ENCODE assay signal across 9 mouse cellular contexts in the genomic region with DNA sequence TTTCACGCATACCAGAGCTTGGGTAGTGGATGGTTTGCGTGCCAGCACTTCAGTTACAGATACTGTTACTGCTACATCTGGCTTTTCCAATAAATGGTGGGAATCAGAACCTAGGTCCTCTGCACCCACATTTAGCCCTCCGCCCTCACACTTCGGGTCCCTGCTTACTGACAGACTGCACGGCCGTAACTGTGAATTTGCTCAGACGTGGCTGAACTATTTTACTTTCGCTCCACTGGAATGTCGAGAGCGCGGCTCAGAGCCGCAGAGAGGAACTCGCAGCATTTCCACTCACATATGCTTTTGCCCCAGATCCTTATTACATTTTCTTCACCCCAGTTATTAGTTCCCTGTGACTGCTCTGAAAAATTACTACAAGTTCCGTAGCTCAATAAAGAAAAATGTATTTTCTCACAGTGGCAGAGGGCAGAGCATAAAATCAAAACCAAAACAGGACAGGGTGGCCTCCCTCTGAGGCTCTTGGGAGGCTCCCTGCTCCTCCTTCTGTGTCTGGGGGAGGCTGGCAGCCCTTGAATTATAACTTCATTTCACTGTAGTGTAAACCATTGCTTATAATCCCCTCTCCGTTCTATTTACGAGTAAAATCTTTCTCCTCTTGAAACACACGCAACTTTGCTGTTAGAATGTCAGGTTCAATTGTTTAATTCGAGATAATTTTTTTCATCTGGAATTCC.
DNase-seq lines count a peak whose midpoint lies in the region; ATAC-seq and TF ChIP-seq lines count a peak whose summit lies in the region.
"Had no signal": no experiment of that assay in that cellular context is flagged by ENCODE, and none has a peak within 500 bp of the region (broad histone marks: within the 10 kb centered on the region; RNA-seq: fewer than 3 reads in every experiment).

No protein-coding gene starts in this region.

- no peak overlapping the region for H3K27ac ChIP-seq in hindbrain, embryonic 16.5 days (ENCODE audit: low read depth, low read length)
- H3K27ac ChIP-seq in hindbrain, embryonic 10.5 days = no peak overlapping the region
- H3K27ac ChIP-seq in embryonic facial prominence, embryonic 15.5 days (replicated peaks) = 0 out of 2 replicates have a peak overlapping the region, but pooled peaks have one; percentile 35
- H3K27ac ChIP-seq: forebrain, embryonic 13.5 days had no signal

- no peak overlapping the region for H3K4me3 ChIP-seq in hindbrain, embryonic 16.5 days (ENCODE audit: low read length)
- no peak overlapping the region for H3K4me3 ChIP-seq in hindbrain, embryonic 10.5 days
- peak overlapping the region; percentile 32 for H3K4me3 ChIP-seq in embryonic facial prominence, embryonic 15.5 days (replicated peaks)
- H3K4me3 ChIP-seq in myocyte = peak overlapping the region; percentile 12
- H3K4me3 ChIP-seq: forebrain, embryonic 13.5 days had no signal

- no peak for TF ChIP-seq POLR2A in myocyte (IDR thresholded peaks at IDR 0.05; ENCODE audit: insufficient read length, low read depth)

- no peaks in the 10 kb centered on the region for H3K79me2 ChIP-seq in myocyte (ENCODE audit: control insufficient read depth, insufficient read depth)

- no peak for DNase-seq in hindbrain, embryonic 10.5 days (ENCODE audit: low spot score)
- DNase-seq in kidney, postnatal 4 days = peak; percentile 24 to 52
- no peak for DNase-seq in left cerebral cortex, postnatal 14 days (ENCODE audit: low spot score in 2 of 2)
- no peak for DNase-seq in thymus, postnatal 0 days (ENCODE audit: low spot score)
- no peak for DNase-seq in spleen, postnatal 4 days (ENCODE audit: low spot score in 2 of 2)

- H3K9me3 ChIP-seq in hindbrain, embryonic 16.5 days (ENCODE audit: control insufficient read depth, low read length) = no peaks in the 10 kb centered on the region
- H3K9me3 ChIP-seq in hindbrain, embryonic 10.5 days = no peaks in the 10 kb centered on the region
- no peaks in the 10 kb centered on the region for H3K9me3 ChIP-seq in embryonic facial prominence, embryonic 15.5 days (replicated peaks)
- H3K9me3 ChIP-seq: forebrain, embryonic 13.5 days had no signal

- no peak for ATAC-seq in hindbrain, embryonic 16.5 days
- no peak for ATAC-seq in embryonic facial prominence, embryonic 15.5 days (ENCODE audit: insufficient number of reproducible peaks, low FRiP score, low TSS enrichment, low read depth)
- ATAC-seq: forebrain, embryonic 13.5 days had no signal

- H3K36me3 ChIP-seq in hindbrain, embryonic 16.5 days (ENCODE audit: control insufficient read depth, insufficient read depth, low read length) = no peaks in the 10 kb centered on the region
- no peaks in the 10 kb centered on the region for H3K36me3 ChIP-seq in hindbrain, embryonic 10.5 days
- no peaks in the 10 kb centered on the region for H3K36me3 ChIP-seq in embryonic facial prominence, embryonic 15.5 days
- H3K36me3 ChIP-seq in myocyte (ENCODE audit: control insufficient read depth, insufficient read depth) = no peaks in the 10 kb centered on the region

- H3ac ChIP-seq in myocyte (ENCODE audit: control insufficient read depth, insufficient read length) = no peak overlapping the region

- H3K4me2 ChIP-seq in hindbrain, embryonic 16.5 days (ENCODE audit: low read length) = peak overlapping the region; percentile 6; the same call in 1 of the 2 replicates
- peak overlapping the region; percentile 37 for H3K4me2 ChIP-seq in embryonic facial prominence, embryonic 15.5 days (replicated peaks)
- H3K4me2 ChIP-seq in myocyte (ENCODE audit: low read depth) = peak overlapping the region; percentile 67
- H3K4me2 ChIP-seq: forebrain, embryonic 13.5 days had no signal

- 65% methylated on average over 18 of the region's 18 CpGs for WGBS in hindbrain, embryonic 16.5 days
- WGBS in hindbrain, embryonic 10.5 days = 77% methylated on average over 18 of the region's 18 CpGs
- 41% methylated on average over 18 of the region's 18 CpGs for WGBS in embryonic facial prominence, embryonic 15.5 days

- H3K9ac ChIP-seq in hindbrain, embryonic 16.5 days (ENCODE audit: low read depth, low read length) = no peak overlapping the region
- no peak overlapping the region for H3K9ac ChIP-seq in embryonic facial prominence, embryonic 15.5 days
- H3K9ac ChIP-seq: forebrain, embryonic 13.5 days had no signal

- H3K4me1 ChIP-seq in hindbrain, embryonic 16.5 days (ENCODE audit: control insufficient read depth, insufficient read depth, low read depth, low read length) = no peaks in the 10 kb centered on the region
- H3K4me1 ChIP-seq in hindbrain, embryonic 10.5 days (replicated peaks) = no peaks in the 10 kb centered on the region
- H3K4me1 ChIP-seq in embryonic facial prominence, embryonic 15.5 days = no peaks in the 10 kb centered on the region
- H3K4me1 ChIP-seq: forebrain, embryonic 13.5 days had no signal

- no peaks in the 10 kb centered on the region for H3K27me3 ChIP-seq in hindbrain, embryonic 16.5 days (replicated peaks; ENCODE audit: control insufficient read depth, insufficient read depth, low read length)
- H3K27me3 ChIP-seq in hindbrain, embryonic 10.5 days (ENCODE audit: insufficient read depth, poor library complexity, severe bottlenecking) = no peaks in the 10 kb centered on the region
- H3K27me3 ChIP-seq in embryonic facial prominence, embryonic 15.5 days = no peaks in the 10 kb centered on the region
- H3K27me3 ChIP-seq in myocyte (ENCODE audit: control insufficient read depth, insufficient read depth, insufficient read length) = no peaks in the 10 kb centered on the region
- H3K27me3 ChIP-seq: forebrain, embryonic 13.5 days had no signal

- intact Hi-C loops in left cerebral cortex, postnatal 14 days (cut with DNase I) = no loop called here

TF ChIP-seq in myocyte, 11 proteins besides CTCF, POLR2A, EP300 and RAD21:
- no peak for TF ChIP-seq TCF12 (IDR thresholded peaks at IDR 0.05; ENCODE audit: insufficient read depth, poor library complexity, severe bottlenecking)
- TF ChIP-seq MAX (IDR thresholded peaks at IDR 0.05; ENCODE audit: low read depth) = no peak
- TF ChIP-seq POLR2AphosphoS2 (IDR thresholded peaks at IDR 0.05; ENCODE audit: insufficient read length, low read depth) = no peak
- TF ChIP-seq USF1 (IDR thresholded peaks at IDR 0.05; ENCODE audit: low read depth) = no peak
- no peak for TF ChIP-seq MYOD1 (IDR thresholded peaks at IDR 0.05; ENCODE audit: control insufficient read depth in 1 of 3, insufficient read length in 2 of 3, low read depth in 2 of 3)

Comparison
In these comparisons a context has a peak if more than half of its experiments do, and no peak if none do; other contexts are left out.
1. H3K4me2 ChIP-seq: peak in every context shown above with its lines; median percentile 67 in myocyte; 37 in embryonic facial prominence, embryonic 15.5 days; 6 in hindbrain, embryonic 16.5 days.
2. H3K4me3 ChIP-seq: peak in embryonic facial prominence, embryonic 15.5 days (single experiment) and myocyte (single experiment); none in hindbrain, embryonic 16.5 days (single experiment) and hindbrain, embryonic 10.5 days (single experiment).
3. DNase-seq: peak in kidney, postnatal 4 days (2 of 2); none in hindbrain, embryonic 10.5 days (single experiment), left cerebral cortex, postnatal 14 days (0 of 2), thymus, postnatal 0 days (single experiment) and spleen, postnatal 4 days (0 of 2).